Mouse (Mus musculus) heart, adult 2 months (tissue): Measurements from ENCODE around the gene Add3.

Source experiments
- CTCF ChIP-seq: fragments of 200-600 bp; IDR thresholded peaks from 2 replicates; pipeline ENCODE4 v1.8.1; 2022; ENCODE audit warnings: antibody characterized with exemption, mild to moderate bottlenecking, moderate library complexity
- EP300 ChIP-seq: fragments of 200-500 bp; IDR thresholded peaks from 2 replicates; pipeline ENCODE4 v1.6.1; 2011; ENCODE audit warnings: low read depth, low read length, control low read depth; ENCODE audit not compliant: insufficient read depth

GRCm38 (mm10) chr19:53154156-53154555 is 13.9 kb downstream of the Add3 start:
- no peak for TF ChIP-seq EP300
- no peak for TF ChIP-seq CTCF
